Mouse (Mus musculus): Measurements from ENCODE around the gene Gde1. TPM values are rescaled to one million over a fixed set of nuclear protein-coding genes. Genes with fewer than 3 reads are reported as not detected.

The Gde1 gene
- polyA plus RNA-seq, 1 experiment: 354 TPM

GRCm38 (mm10) chr7:118739975-118740531 is 34.5 kb upstream of the Gde1 start, which contains the start of gene Vps35l:
Gene Vps35l (plus strand): TSS chr7:118740226.
- no peak for TF ChIP-seq POLR2A (IDR thresholded peaks at IDR 0.05; ENCODE audit: borderline replicate concordance, insufficient read depth, low read length)
- peak; percentile 76 for TF ChIP-seq CTCF (IDR thresholded peaks at IDR 0.05; ENCODE audit: borderline replicate concordance, insufficient read depth, low read depth, low read length)
- DNase-seq: peak; percentile 87
- Histone ChIP-seq H3K27ac (ENCODE audit: insufficient read depth, low read length) (peak within 1 kb of the TSS; percentile 92), H3K4me3 (replicated peaks; ENCODE audit: insufficient read depth, low read depth, low read length) (peak within 1 kb of the TSS; percentile 96), H3K27me3 (ENCODE audit: control insufficient read depth, insufficient read depth, low read length) (no peaks in the 10 kb centered on the region), H3K4me1 (ENCODE audit: control insufficient read depth, insufficient read depth, low read length) (peaks cover 9% of the 10 kb centered on the region; the same call in 1 of the 2 replicates)
- under 1% methylated on average over 15 of the region's 16 CpGs for WGBS

GRCm38 (mm10) chr7:118738730-118739129 is 33.2 kb upstream of the Gde1 start:
- peak in 1 of 2 experiments; percentile 16 for DNase-seq
- Histone ChIP-seq H3K4me3 (replicated peaks; ENCODE audit: insufficient read depth, low read depth, low read length) (no peak overlapping the region), H3K4me1 (ENCODE audit: control insufficient read depth, insufficient read depth, low read length) (peaks cover 9% of the 10 kb centered on the region; the same call in 1 of the 2 replicates), H3K27me3 (ENCODE audit: control insufficient read depth, insufficient read depth, low read length) (no peaks in the 10 kb centered on the region), H3K27ac (ENCODE audit: insufficient read depth, low read length) (no peak overlapping the region)
- 78% methylated on average over 1 of the region's 1 CpGs for WGBS
- TF ChIP-seq CTCF (IDR thresholded peaks at IDR 0.05; ENCODE audit: borderline replicate concordance, insufficient read depth, low read depth, low read length): no peak
- TF ChIP-seq POLR2A (IDR thresholded peaks at IDR 0.05; ENCODE audit: borderline replicate concordance, insufficient read depth, low read length): no peak

GRCm38 (mm10) chr7:118733225-118733624 is 27.6 kb upstream of the Gde1 start:
- WGBS: 95% methylated on average over 13 of the region's 13 CpGs
- H3K27me3 ChIP-seq (ENCODE audit: control insufficient read depth, insufficient read depth, low read length): no peaks in the 10 kb centered on the region
- no peaks in the 10 kb centered on the region for H3K4me1 ChIP-seq (ENCODE audit: control insufficient read depth, insufficient read depth, low read length)
- no peak overlapping the region for H3K27ac ChIP-seq (ENCODE audit: insufficient read depth, low read length)
- H3K4me3 ChIP-seq (replicated peaks; ENCODE audit: insufficient read depth, low read depth, low read length): no peak overlapping the region
- no peak for TF ChIP-seq POLR2A (IDR thresholded peaks at IDR 0.05; ENCODE audit: borderline replicate concordance, insufficient read depth, low read length)
- no peak for TF ChIP-seq CTCF (IDR thresholded peaks at IDR 0.05; ENCODE audit: borderline replicate concordance, insufficient read depth, low read depth, low read length)
- no peak for DNase-seq

- no peak overlapping the region for H3K4me3 ChIP-seq (replicated peaks; ENCODE audit: insufficient read depth, low read depth, low read length)
- H3K27ac ChIP-seq (ENCODE audit: insufficient read depth, low read length): no peak overlapping the region
- DNase-seq: no peak
- no peaks in the 10 kb centered on the region for H3K4me1 ChIP-seq (ENCODE audit: control insufficient read depth, insufficient read depth, low read length)
- TF ChIP-seq POLR2A (IDR thresholded peaks at IDR 0.05; ENCODE audit: borderline replicate concordance, insufficient read depth, low read length) (no peak), CTCF (IDR thresholded peaks at IDR 0.05; ENCODE audit: borderline replicate concordance, insufficient read depth, low read depth, low read length) (no peak)
- WGBS: 70% methylated on average over 3 of the region's 3 CpGs
- no peaks in the 10 kb centered on the region for H3K27me3 ChIP-seq (ENCODE audit: control insufficient read depth, insufficient read depth, low read length)
Observed at GRCm38 (mm10) chr7:118731781-118732180, 26.2 kb upstream of the Gde1 start.

- Histone ChIP-seq H3K4me3 (replicated peaks; ENCODE audit: insufficient read depth, low read depth, low read length) (no peak overlapping the region), H3K27me3 (ENCODE audit: control insufficient read depth, insufficient read depth, low read length) (no peaks in the 10 kb centered on the region), H3K4me1 (ENCODE audit: control insufficient read depth, insufficient read depth, low read length) (no peaks in the 10 kb centered on the region), H3K27ac (ENCODE audit: insufficient read depth, low read length) (no peak overlapping the region)
- 89% methylated on average over 13 of the region's 13 CpGs for WGBS
- no peak for TF ChIP-seq POLR2A (IDR thresholded peaks at IDR 0.05; ENCODE audit: borderline replicate concordance, insufficient read depth, low read length)
- no peak for TF ChIP-seq CTCF (IDR thresholded peaks at IDR 0.05; ENCODE audit: borderline replicate concordance, insufficient read depth, low read depth, low read length)
- DNase-seq: no peak
Observed at GRCm38 (mm10) chr7:118728846-118729587, 23.4 kb upstream of the Gde1 start.

- 72% methylated on average over 2 of the region's 2 CpGs for WGBS
- Histone ChIP-seq H3K4me1 (ENCODE audit: control insufficient read depth, insufficient read depth, low read length) (no peaks in the 10 kb centered on the region), H3K4me3 (replicated peaks; ENCODE audit: insufficient read depth, low read depth, low read length) (no peak overlapping the region), H3K27me3 (ENCODE audit: control insufficient read depth, insufficient read depth, low read length) (no peaks in the 10 kb centered on the region), H3K27ac (ENCODE audit: insufficient read depth, low read length) (no peak overlapping the region)
- TF ChIP-seq POLR2A (IDR thresholded peaks at IDR 0.05; ENCODE audit: borderline replicate concordance, insufficient read depth, low read length) (no peak), CTCF (IDR thresholded peaks at IDR 0.05; ENCODE audit: borderline replicate concordance, insufficient read depth, low read depth, low read length) (no peak)
- no peak for DNase-seq
Observed at GRCm38 (mm10) chr7:118725459-118725858, 19.9 kb upstream of the Gde1 start.

GRCm38 (mm10) chr7:118723927-118724326 is 18.3 kb upstream of the Gde1 start:
- no peaks in the 10 kb centered on the region for H3K4me1 ChIP-seq (ENCODE audit: control insufficient read depth, insufficient read depth, low read length)
- WGBS: 91% methylated on average over 9 of the region's 9 CpGs
- no peak for TF ChIP-seq POLR2A (IDR thresholded peaks at IDR 0.05; ENCODE audit: borderline replicate concordance, insufficient read depth, low read length)
- TF ChIP-seq CTCF (IDR thresholded peaks at IDR 0.05; ENCODE audit: borderline replicate concordance, insufficient read depth, low read depth, low read length): no peak
- no peak overlapping the region for H3K27ac ChIP-seq (ENCODE audit: insufficient read depth, low read length)
- H3K4me3 ChIP-seq (replicated peaks; ENCODE audit: insufficient read depth, low read depth, low read length): no peak overlapping the region
- no peaks in the 10 kb centered on the region for H3K27me3 ChIP-seq (ENCODE audit: control insufficient read depth, insufficient read depth, low read length)
- no peak for DNase-seq

GRCm38 (mm10) chr7:118718066-118718465 is 12.5 kb upstream of the Gde1 start:
- TF ChIP-seq POLR2A (IDR thresholded peaks at IDR 0.05; ENCODE audit: borderline replicate concordance, insufficient read depth, low read length) (no peak), CTCF (IDR thresholded peaks at IDR 0.05; ENCODE audit: borderline replicate concordance, insufficient read depth, low read depth, low read length) (no peak)
- WGBS: 91% methylated on average over 4 of the region's 4 CpGs
- H3K4me3 ChIP-seq (replicated peaks; ENCODE audit: insufficient read depth, low read depth, low read length): no peak overlapping the region
- no peak for DNase-seq
- H3K27me3 ChIP-seq (ENCODE audit: control insufficient read depth, insufficient read depth, low read length): no peaks in the 10 kb centered on the region
- no peak overlapping the region for H3K27ac ChIP-seq (ENCODE audit: insufficient read depth, low read length)
- H3K4me1 ChIP-seq (ENCODE audit: control insufficient read depth, insufficient read depth, low read length): peaks cover 3% of the 10 kb centered on the region

All from cerebellum, adult 2 months (tissue).